Mouse (Mus musculus): ENCODE results near the gene Coro1b. TPM values are rescaled to one million over a fixed set of nuclear protein-coding genes. Genes with fewer than 3 reads are reported as not detected.

Gene Coro1b
- polyA plus RNA-seq, 1 experiment from 2014 or later, result 237 TPM

GRCm38 (mm10) chr19:4171393-4172290 is 23.2 kb downstream of the Coro1b start:
- no peak for TF ChIP-seq CTCF (IDR thresholded peaks at IDR 0.05; ENCODE audit: low read depth)
- no peaks in the 10 kb centered on the region for H3K9me3 ChIP-seq (ENCODE audit: control insufficient read depth)
- peaks cover 9% of the 10 kb centered on the region; the same call in 1 of the 2 replicates for H3K4me1 ChIP-seq (replicated peaks; ENCODE audit: control insufficient read depth, insufficient read depth, low read length)
- H3K4me2 ChIP-seq (replicated peaks; ENCODE audit: low read depth), result no peak overlapping the region
- 66% methylated on average over 13 of the region's 13 CpGs for WGBS
- no peaks in the 10 kb centered on the region for H3K27me3 ChIP-seq (replicated peaks; ENCODE audit: control insufficient read depth, insufficient read depth, low read length)
- no peaks in the 10 kb centered on the region for H3K36me3 ChIP-seq (ENCODE audit: control insufficient read depth, insufficient read depth)
- H3K9ac ChIP-seq (ENCODE audit: low read depth, low read length), result no peak overlapping the region
- H3K4me3 ChIP-seq (ENCODE audit: low read depth, low read length), result no peak overlapping the region
- no peak overlapping the region for H3K27ac ChIP-seq (ENCODE audit: low read depth, low read length)
- no peak for ATAC-seq

GRCm38 (mm10) chr19:4172925-4173324 is 24.5 kb downstream of the Coro1b start:
- 74% methylated on average over 11 of the region's 11 CpGs for WGBS
- H3K9ac ChIP-seq (ENCODE audit: low read depth, low read length), result no peak overlapping the region

GRCm38 (mm10) chr19:4175368-4175947 is 27.0 kb downstream of the Coro1b start, which contains the start of gene Carns1:
Gene Carns1, minus strand, starts transcription at chr19:4175479.
- TF ChIP-seq CTCF (IDR thresholded peaks at IDR 0.05; ENCODE audit: low read depth), result no peak
- H3K4me3 ChIP-seq (ENCODE audit: low read depth, low read length), result no peak within 1 kb of the TSS
- H3K27ac ChIP-seq (ENCODE audit: low read depth, low read length), result no peak within 1 kb of the TSS; the same call in 1 of the 2 replicates
- no peaks in the 10 kb centered on the region for H3K9me3 ChIP-seq (ENCODE audit: control insufficient read depth)
- WGBS, result 6% methylated on average over 11 of the region's 11 CpGs
- no peaks in the 10 kb centered on the region for H3K36me3 ChIP-seq (ENCODE audit: control insufficient read depth, insufficient read depth)
- 0 out of 2 replicates have a peak, but pooled peaks cover 5% of the 10 kb centered on the region for H3K4me1 ChIP-seq (replicated peaks; ENCODE audit: control insufficient read depth, insufficient read depth, low read length)
- H3K27me3 ChIP-seq (replicated peaks; ENCODE audit: control insufficient read depth, insufficient read depth, low read length), result no peaks in the 10 kb centered on the region
- peak within 1 kb of the TSS; percentile 17; the same call in 1 of the 2 replicates for H3K9ac ChIP-seq (ENCODE audit: low read depth, low read length)
- H3K4me2 ChIP-seq (replicated peaks; ENCODE audit: low read depth), result peak within 1 kb of the TSS; percentile 49
- ATAC-seq, result peak; percentile 31; the same call in 1 of the 2 replicates

More at GRCm38 (mm10) chr19:4172925-4173324, 24.5 kb downstream of the Coro1b start:
- no peak for ATAC-seq
- no peaks in the 10 kb centered on the region for H3K27me3 ChIP-seq (replicated peaks; ENCODE audit: control insufficient read depth, insufficient read depth, low read length)
- no peak overlapping the region for H3K4me3 ChIP-seq (ENCODE audit: low read depth, low read length)
- H3K36me3 ChIP-seq (ENCODE audit: control insufficient read depth, insufficient read depth), result no peaks in the 10 kb centered on the region
- TF ChIP-seq CTCF (IDR thresholded peaks at IDR 0.05; ENCODE audit: low read depth), result peak; percentile 24
- H3K27ac ChIP-seq (ENCODE audit: low read depth, low read length), result no peak overlapping the region
- no peak overlapping the region for H3K4me2 ChIP-seq (replicated peaks; ENCODE audit: low read depth)
- peaks cover 9% of the 10 kb centered on the region; the same call in 1 of the 2 replicates for H3K4me1 ChIP-seq (replicated peaks; ENCODE audit: control insufficient read depth, insufficient read depth, low read length)
- H3K9me3 ChIP-seq (ENCODE audit: control insufficient read depth), result no peaks in the 10 kb centered on the region

- H3K36me3 ChIP-seq (ENCODE audit: control insufficient read depth, insufficient read depth), result no peaks in the 10 kb centered on the region
- ATAC-seq, result no peak
- 81% methylated on average over 7 of the region's 7 CpGs for WGBS
Measured at GRCm38 (mm10) chr19:4180411-4180810, 32.0 kb downstream of the Coro1b start.

GRCm38 (mm10) chr19:4181892-4182291 is 33.5 kb downstream of the Coro1b start:
- Histone ChIP-seq H3K4me1 (replicated peaks; ENCODE audit: control insufficient read depth, insufficient read depth, low read length) (no peaks in the 10 kb centered on the region), H3K9ac (ENCODE audit: low read depth, low read length) (no peak overlapping the region), H3K4me3 (ENCODE audit: low read depth, low read length) (no peak overlapping the region), H3K27ac (ENCODE audit: low read depth, low read length) (no peak overlapping the region), H3K9me3 (ENCODE audit: control insufficient read depth) (no peaks in the 10 kb centered on the region), H3K36me3 (ENCODE audit: control insufficient read depth, insufficient read depth) (no peaks in the 10 kb centered on the region), H3K4me2 (replicated peaks; ENCODE audit: low read depth) (no peak overlapping the region), H3K27me3 (replicated peaks; ENCODE audit: control insufficient read depth, insufficient read depth, low read length) (no peaks in the 10 kb centered on the region)
- peak; percentile 22; the same call in 1 of the 2 replicates for ATAC-seq
- 35% methylated on average over 3 of the region's 3 CpGs for WGBS
- TF ChIP-seq CTCF (IDR thresholded peaks at IDR 0.05; ENCODE audit: low read depth), result no peak

More at GRCm38 (mm10) chr19:4180411-4180810, 32.0 kb downstream of the Coro1b start:
- Histone ChIP-seq H3K9ac (ENCODE audit: low read depth, low read length) (no peak overlapping the region), H3K4me3 (ENCODE audit: low read depth, low read length) (no peak overlapping the region), H3K4me2 (replicated peaks; ENCODE audit: low read depth) (no peak overlapping the region), H3K27me3 (replicated peaks; ENCODE audit: control insufficient read depth, insufficient read depth, low read length) (no peaks in the 10 kb centered on the region), H3K9me3 (ENCODE audit: control insufficient read depth) (no peaks in the 10 kb centered on the region), H3K4me1 (replicated peaks; ENCODE audit: control insufficient read depth, insufficient read depth, low read length) (0 out of 2 replicates have a peak, but pooled peaks cover 3% of the 10 kb centered on the region), H3K27ac (ENCODE audit: low read depth, low read length) (no peak overlapping the region)
- no peak for TF ChIP-seq CTCF (IDR thresholded peaks at IDR 0.05; ENCODE audit: low read depth)

GRCm38 (mm10) chr19:4183689-4184088 is 35.3 kb downstream of the Coro1b start:
- H3K27ac ChIP-seq (ENCODE audit: low read depth, low read length), result no peak overlapping the region
- H3K36me3 ChIP-seq (ENCODE audit: control insufficient read depth, insufficient read depth), result no peaks in the 10 kb centered on the region
- TF ChIP-seq CTCF (IDR thresholded peaks at IDR 0.05; ENCODE audit: low read depth), result no peak
- H3K4me3 ChIP-seq (ENCODE audit: low read depth, low read length), result no peak overlapping the region
- 87% methylated on average over 2 of the region's 2 CpGs for WGBS
- H3K9ac ChIP-seq (ENCODE audit: low read depth, low read length), result no peak overlapping the region
- no peaks in the 10 kb centered on the region for H3K27me3 ChIP-seq (replicated peaks; ENCODE audit: control insufficient read depth, insufficient read depth, low read length)
- H3K4me1 ChIP-seq (replicated peaks; ENCODE audit: control insufficient read depth, insufficient read depth, low read length), result no peaks in the 10 kb centered on the region
- H3K4me2 ChIP-seq (replicated peaks; ENCODE audit: low read depth), result no peak overlapping the region
- no peak for ATAC-seq
- H3K9me3 ChIP-seq (ENCODE audit: control insufficient read depth), result no peaks in the 10 kb centered on the region

Data from intestine, postnatal 0 days (tissue).